Mouse (Mus musculus) hindbrain, embryonic 15.5 days (tissue): ENCODE data around the gene Ubap1l. TPM values are rescaled to one million over a fixed set of nuclear protein-coding genes. Genes with fewer than 3 reads are reported as not detected.

Experiments used
- ATAC-seq: fragments of 200-750 bp; cut with Nextera tagmentation; 2 replicates; pipeline ENCODE4 v1.8.0; 2017; ENCODE audit warnings: low read depth, moderate number of reproducible peaks, moderate TSS enrichment; ENCODE audit not compliant: low FRiP score
- H3K27ac ChIP-seq: fragments of 300-500 bp; sonication (generic); replicated peaks from 2 replicates; pipeline ENCODE4 v1.5.1; 2015; ENCODE audit warnings: mild to moderate bottlenecking, inconsistent platforms
- H3K27me3 ChIP-seq: fragments of 300-500 bp; sonication (generic); 2 replicates; pipeline ENCODE4 v1.6.1; 2015; ENCODE audit warnings: control low read depth, inconsistent platforms
- H3K36me3 ChIP-seq: fragments of 300-500 bp; sonication (generic); 2 replicates; pipeline ENCODE4 v1.6.1; 2015; ENCODE audit warnings: control low read depth, inconsistent platforms
- H3K4me1 ChIP-seq: fragments of 300-500 bp; sonication (generic); replicated peaks from 2 replicates; pipeline ENCODE4 v1.6.1; 2015; ENCODE audit warnings: control low read depth, inconsistent platforms
- H3K4me2 ChIP-seq: fragments of 300-500 bp; sonication (generic); 2 replicates; pipeline ENCODE4 v1.6.1; 2015; ENCODE audit warnings: moderate library complexity, mild to moderate bottlenecking, inconsistent platforms
- H3K4me3 ChIP-seq: fragments of 300-500 bp; sonication (generic); 2 replicates; pipeline ENCODE4 v1.5.1; 2015; ENCODE audit warnings: mild to moderate bottlenecking, inconsistent platforms
- H3K9ac ChIP-seq: fragments of 300-500 bp; sonication (generic); 2 replicates; pipeline ENCODE4 v1.6.1; 2015; ENCODE audit warnings: inconsistent platforms
- H3K9me3 ChIP-seq: fragments of 300-500 bp; sonication (generic); 2 replicates; pipeline ENCODE4 v1.6.1; 2016; ENCODE audit warnings: control low read depth, inconsistent platforms
- WGBS: fragments of 180-500 bp; shearing (Covaris S2); methylation state at CpG from one replicate; pipeline ENCODE4 v1.1.7; 2015; 5-methylcytosine and 5-hydroxymethylcytosine counted together
- polyA plus RNA-seq: library from polyadenylated mRNA; unstranded; fragments of >200 nt; fragmentation: Nextera tagmentation; extraction: Ambion mirVana; gene quantifications from 2 replicates; pipeline ENCODE4 v1.2.1, GENCODE M21; 2015

Gene Ubap1l
- polyA plus RNA-seq, 1 experiment from 2014 or later = 3.3 TPM

DNA sequence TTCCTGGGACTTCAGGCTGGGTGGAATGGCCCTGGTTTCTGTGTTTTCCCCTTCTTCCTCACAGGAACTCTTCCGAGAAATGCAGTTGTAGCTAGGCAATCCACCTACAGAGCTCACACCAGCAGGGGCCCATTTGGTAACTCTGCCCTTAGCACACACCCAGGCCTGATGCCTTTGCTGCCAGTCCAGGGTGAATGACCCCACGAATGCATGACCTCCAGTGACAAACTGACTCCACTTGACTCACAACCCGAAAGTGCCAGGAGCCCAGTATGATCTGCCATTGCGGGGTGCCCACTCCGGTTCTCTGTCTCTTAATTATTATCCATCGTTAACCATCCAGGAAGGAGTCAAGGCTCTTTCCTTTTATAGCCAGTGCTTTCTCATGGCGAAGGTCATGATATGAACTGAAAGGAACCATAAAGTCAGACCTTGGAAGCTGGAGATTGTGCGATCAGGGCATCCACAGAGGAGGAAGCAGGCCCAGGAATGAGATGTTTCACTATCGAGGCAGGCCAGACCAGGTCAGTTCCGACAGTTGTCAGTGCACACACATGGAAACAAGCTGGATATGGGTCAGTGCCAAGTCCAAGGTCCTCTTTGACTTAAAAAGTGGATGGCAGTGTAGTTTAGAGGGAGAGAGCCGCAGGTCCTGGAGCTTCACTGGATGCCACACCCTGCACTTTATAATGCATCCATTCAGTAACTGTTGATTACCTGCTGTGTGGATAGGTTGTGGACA is 62.1 kb downstream of the Ubap1l start, which contains the start of gene Slc51b:
TSS of gene Slc51b (minus strand) at position 196 of the 742 bp plus-strand sequence.
- Histone ChIP-seq H3K27me3 (no peaks in the 10 kb centered on the region), H3K4me2 (no peak within 1 kb of the TSS), H3K9me3 (no peaks in the 10 kb centered on the region), H3K27ac (no peak within 1 kb of the TSS), H3K36me3 (no peaks in the 10 kb centered on the region), H3K4me1 (no peaks in the 10 kb centered on the region), H3K4me3 (no peak within 1 kb of the TSS), H3K9ac (no peak within 1 kb of the TSS)
- WGBS = 86% methylated on average over 11 of the region's 11 CpGs
- no peak for ATAC-seq

DNA sequence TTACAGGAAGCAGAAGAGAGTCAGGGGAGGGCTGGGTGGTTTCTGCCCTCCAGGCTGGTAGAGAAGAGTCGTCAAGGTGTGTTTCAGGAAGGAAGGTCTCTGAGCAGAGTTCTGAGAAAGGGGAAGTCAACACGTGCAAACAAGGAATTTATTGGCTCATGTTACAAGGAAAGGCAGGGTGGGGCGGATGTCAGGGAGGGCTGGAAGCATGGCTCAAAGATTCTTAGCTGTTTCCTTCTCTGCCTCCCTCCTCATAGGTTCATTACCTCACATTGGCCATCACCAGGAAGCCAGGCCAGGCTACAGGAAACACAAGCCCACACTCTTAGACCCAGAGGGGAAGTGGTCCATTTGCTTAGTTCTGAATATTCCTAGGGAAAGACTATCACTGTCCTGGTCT is 63.6 kb downstream of the Ubap1l start:
- Histone ChIP-seq H3K9me3 (no peaks in the 10 kb centered on the region), H3K27ac (no peak overlapping the region), H3K4me2 (no peak overlapping the region), H3K9ac (no peak overlapping the region), H3K4me3 (no peak overlapping the region), H3K36me3 (no peaks in the 10 kb centered on the region), H3K4me1 (no peaks in the 10 kb centered on the region), H3K27me3 (no peaks in the 10 kb centered on the region)
- no peak for ATAC-seq
- 45% methylated on average over 3 of the region's 3 CpGs for WGBS

DNA sequence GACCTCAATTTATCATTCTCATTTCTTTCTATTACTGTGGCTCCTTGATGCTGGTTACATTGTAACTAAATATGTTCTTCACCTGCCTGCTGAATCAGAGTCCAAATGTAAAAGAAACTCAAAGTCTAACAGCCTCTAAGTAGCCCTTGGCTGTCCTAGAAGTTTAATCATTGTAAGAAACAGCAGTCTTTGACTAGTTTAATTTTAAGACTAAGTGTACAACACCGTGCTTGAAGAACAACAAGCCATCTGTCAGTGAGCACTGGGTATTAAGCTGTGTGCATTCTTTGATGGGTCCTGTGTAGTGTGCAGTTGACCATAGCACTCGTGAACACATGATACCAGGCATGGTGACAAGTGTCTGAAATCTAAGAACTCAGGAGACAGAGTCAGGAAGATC is 66.7 kb downstream of the Ubap1l start:
- no peaks in the 10 kb centered on the region for H3K27me3 ChIP-seq
- H3K4me3 ChIP-seq = no peak overlapping the region
- H3K36me3 ChIP-seq = no peaks in the 10 kb centered on the region
- 72% methylated on average over 2 of the region's 2 CpGs for WGBS
- no peaks in the 10 kb centered on the region for H3K9me3 ChIP-seq
- H3K4me1 ChIP-seq = no peaks in the 10 kb centered on the region
- no peak overlapping the region for H3K4me2 ChIP-seq
- no peak overlapping the region for H3K27ac ChIP-seq
- no peak overlapping the region for H3K9ac ChIP-seq
- ATAC-seq = no peak

DNA sequence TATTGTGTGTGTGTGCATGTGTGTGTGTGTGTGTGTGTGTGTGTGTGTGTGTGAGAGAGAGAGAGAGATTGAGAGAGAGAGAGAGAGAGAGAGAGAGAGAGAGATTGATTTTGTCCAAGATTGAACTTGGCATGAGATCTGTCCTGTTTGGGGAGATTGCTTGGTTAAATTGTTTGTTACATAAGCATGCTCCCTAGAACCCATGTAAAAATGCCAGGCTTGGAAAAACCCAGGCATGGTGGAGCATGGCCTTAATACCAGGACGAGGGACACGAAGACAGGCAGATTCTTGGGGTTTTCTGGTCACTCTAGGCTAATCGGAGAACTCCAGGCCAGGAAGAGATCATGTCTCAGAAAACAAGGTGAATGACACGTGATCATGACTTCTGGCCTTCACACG is 67.2 kb downstream of the Ubap1l start:
- H3K27ac ChIP-seq = no peak overlapping the region
- no peak overlapping the region for H3K4me3 ChIP-seq
- ATAC-seq = no peak
- H3K9me3 ChIP-seq = no peaks in the 10 kb centered on the region
- H3K9ac ChIP-seq = no peak overlapping the region
- H3K27me3 ChIP-seq = no peaks in the 10 kb centered on the region
- H3K36me3 ChIP-seq = no peaks in the 10 kb centered on the region
- no peaks in the 10 kb centered on the region for H3K4me1 ChIP-seq
- H3K4me2 ChIP-seq = no peak overlapping the region
- 94% methylated on average over 5 of the region's 5 CpGs for WGBS

Other genes with a start within 250 kb of the Ubap1l start
- gene Igdcc3, start 219.9 kb upstream of the Ubap1l start, polyA plus RNA-seq = 9.9 and 10.9 TPM in 2 replicates
- 6.7 and 8.1 TPM in 2 replicates for gene Parp16, start 165.7 kb upstream of the Ubap1l start, polyA plus RNA-seq
- gene Cilp, start 95.9 kb upstream of the Ubap1l start, polyA plus RNA-seq = 0.20 and 0.48 TPM in 2 replicates
- gene Clpx, start 66.8 kb upstream of the Ubap1l start, polyA plus RNA-seq = 37.1 and 40.3 TPM in 2 replicates
- 9.7 and 9.8 TPM in 2 replicates for gene Pdcd7, start 14.9 kb upstream of the Ubap1l start, polyA plus RNA-seq
- 0.41 and 0.78 TPM in 2 replicates for gene Kbtbd13, start 30.6 kb downstream of the Ubap1l start, polyA plus RNA-seq
- gene Rasl12, start 37.5 kb downstream of the Ubap1l start, polyA plus RNA-seq = 7.6 TPM in 2 replicates
- not detected in 2 replicates for gene Slc51b, start 61.9 kb downstream of the Ubap1l start, polyA plus RNA-seq
- gene Mtfmt, start 74.7 kb downstream of the Ubap1l start, polyA plus RNA-seq = 25.4 and 25.7 TPM in 2 replicates
- gene Spg21, start 99.9 kb downstream of the Ubap1l start, polyA plus RNA-seq = 109 and 117 TPM in 2 replicates
- 1.1 and 1.3 TPM in 2 replicates for gene Ankdd1a, start 159.2 kb downstream of the Ubap1l start, polyA plus RNA-seq
- gene Plekho2, start 219.0 kb downstream of the Ubap1l start, polyA plus RNA-seq = 6.8 and 8.0 TPM in 2 replicates
- 3.6 and 4.5 TPM in 2 replicates for gene Pif1, start 226.1 kb downstream of the Ubap1l start, polyA plus RNA-seq